In the genomic region with DNA sequence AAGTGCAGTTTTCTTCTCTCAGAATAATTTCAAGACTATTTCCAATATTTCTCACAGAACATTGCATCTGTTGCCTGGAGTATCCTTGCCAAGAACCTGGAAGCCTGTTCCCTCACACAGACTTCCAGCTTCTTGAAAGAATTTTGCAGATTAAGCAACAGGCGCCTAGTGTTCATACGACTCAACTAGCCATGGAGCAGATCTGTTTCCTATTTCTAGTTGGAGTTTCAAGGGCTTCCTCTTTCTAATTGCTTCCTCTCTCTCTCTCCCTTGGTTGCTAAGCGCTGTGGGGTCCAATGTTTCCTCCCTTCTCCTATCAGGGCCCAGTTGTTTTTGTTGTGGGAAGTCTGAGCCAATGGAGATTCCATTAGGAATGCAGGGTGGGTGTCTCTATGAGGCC, we compare ENCODE assay signal across 10 mouse cellular contexts. TPM values are rescaled to one million over a fixed set of nuclear protein-coding genes. Genes with fewer than 3 reads are reported as not detected.
DNase-seq lines count a peak whose midpoint lies in the region; ATAC-seq and TF ChIP-seq lines count a peak whose summit lies in the region.
"Had no signal": no experiment of that assay in that cellular context is flagged by ENCODE, and none has a peak within 500 bp of the region (broad histone marks: within the 10 kb centered on the region; RNA-seq: fewer than 3 reads in every experiment).

No protein-coding gene starts in this region.

- WGBS in heart, embryonic 12.5 days = 54% methylated on average over 3 of the region's 3 CpGs
- WGBS in liver, adult 2 months = 64% methylated on average over 3 of the region's 3 CpGs
- WGBS in embryonic facial prominence, embryonic 10.5 days = 47% methylated on average over 3 of the region's 3 CpGs
- 76% methylated on average over 3 of the region's 3 CpGs for WGBS in hindbrain, embryonic 13.5 days

- H3K79me2 ChIP-seq in liver, adult 2 months (ENCODE audit: control insufficient read depth, insufficient read depth, low read length) = no peaks in the 10 kb centered on the region

- H3K4me2 ChIP-seq in heart, embryonic 12.5 days = no peak overlapping the region
- no peak overlapping the region for H3K4me2 ChIP-seq in hindbrain, embryonic 13.5 days
- H3K4me2 ChIP-seq: midbrain, embryonic 13.5 days had no signal

- no peak for TF ChIP-seq CTCF in liver, adult 2 months (IDR thresholded peaks at IDR 0.05; ENCODE audit: low read depth, low read length)

- no peak for ATAC-seq in heart, embryonic 12.5 days (ENCODE audit: insufficient number of reproducible peaks, low FRiP score)
- no peak for ATAC-seq in hindbrain, embryonic 13.5 days (ENCODE audit: low FRiP score)
- ATAC-seq in cerebellum, adult (ENCODE audit: insufficient number of reproducible peaks, low FRiP score, low TSS enrichment) = no peak
- ATAC-seq: midbrain, embryonic 13.5 days had no signal

- H3K4me1 ChIP-seq in heart, embryonic 12.5 days (replicated peaks) = no peaks in the 10 kb centered on the region
- no peaks in the 10 kb centered on the region for H3K4me1 ChIP-seq in liver, adult 2 months (ENCODE audit: control insufficient read depth, insufficient read depth, low read length)
- H3K4me1 ChIP-seq in embryonic facial prominence, embryonic 10.5 days = peaks cover 20% of the 10 kb centered on the region
- H3K4me1 ChIP-seq in hindbrain, embryonic 13.5 days (replicated peaks) = peaks cover 10% of the 10 kb centered on the region; the same call in 1 of the 2 replicates
- H3K4me1 ChIP-seq: midbrain, embryonic 13.5 days had no signal

- DNase-seq in heart, adult 11 months = peak; percentile 95
- DNase-seq in liver, adult 2 months (ENCODE audit: extremely low read depth, low read depth, low spot score) = peak; percentile 45
- no peak for DNase-seq in liver
- DNase-seq in embryonic facial prominence, embryonic 10.5 days (ENCODE audit: low spot score) = peak; percentile 30
- DNase-seq in lung, postnatal 36 days = peak; percentile 33
- DNase-seq: adrenal gland, adult 2 months had no signal

- no peaks in the 10 kb centered on the region for H3K27me3 ChIP-seq in heart, embryonic 12.5 days (replicated peaks)
- H3K27me3 ChIP-seq in liver, adult 2 months (ENCODE audit: control insufficient read depth, insufficient read depth, low read length) = no peaks in the 10 kb centered on the region
- H3K27me3 ChIP-seq in embryonic facial prominence, embryonic 10.5 days (replicated peaks; ENCODE audit: low read depth, poor library complexity, severe bottlenecking) = no peaks in the 10 kb centered on the region
- H3K27me3 ChIP-seq in hindbrain, embryonic 13.5 days = 0 out of 2 replicates have a peak, but pooled peaks cover 4% of the 10 kb centered on the region
- H3K27me3 ChIP-seq: midbrain, embryonic 13.5 days had no signal

- no peak for TF ChIP-seq POLR2A in liver, adult 2 months (IDR thresholded peaks at IDR 0.05; ENCODE audit: extremely low read depth, insufficient read depth, low read length)

- H3K4me3 ChIP-seq in heart, embryonic 12.5 days = no peak overlapping the region
- no peak overlapping the region for H3K4me3 ChIP-seq in liver, adult 2 months (ENCODE audit: insufficient read depth, low read depth, low read length)
- H3K4me3 ChIP-seq in embryonic facial prominence, embryonic 10.5 days = no peak overlapping the region
- H3K4me3 ChIP-seq in hindbrain, embryonic 13.5 days = no peak overlapping the region
- H3K4me3 ChIP-seq: midbrain, embryonic 13.5 days had no signal

- no peak overlapping the region for H3K27ac ChIP-seq in heart, embryonic 12.5 days (ENCODE audit: poor library complexity, severe bottlenecking)
- H3K27ac ChIP-seq in liver, adult 2 months (replicated peaks; ENCODE audit: insufficient read depth, low read depth, low read length) = no peak overlapping the region
- H3K27ac ChIP-seq in embryonic facial prominence, embryonic 10.5 days (replicated peaks) = no peak overlapping the region
- H3K27ac ChIP-seq in hindbrain, embryonic 13.5 days = no peak overlapping the region
- H3K27ac ChIP-seq: midbrain, embryonic 13.5 days had no signal

- H3K9ac ChIP-seq in heart, embryonic 12.5 days = no peak overlapping the region
- no peak overlapping the region for H3K9ac ChIP-seq in liver, adult 2 months (ENCODE audit: low read depth, low read length)
- no peak overlapping the region for H3K9ac ChIP-seq in hindbrain, embryonic 13.5 days
- H3K9ac ChIP-seq: midbrain, embryonic 13.5 days had no signal

- H3K9me3 ChIP-seq in heart, embryonic 12.5 days (replicated peaks) = no peaks in the 10 kb centered on the region
- no peaks in the 10 kb centered on the region for H3K9me3 ChIP-seq in embryonic facial prominence, embryonic 10.5 days
- no peaks in the 10 kb centered on the region for H3K9me3 ChIP-seq in hindbrain, embryonic 13.5 days
- H3K9me3 ChIP-seq: midbrain, embryonic 13.5 days had no signal

- H3K36me3 ChIP-seq in heart, embryonic 12.5 days = no peaks in the 10 kb centered on the region
- no peaks in the 10 kb centered on the region for H3K36me3 ChIP-seq in liver, adult 2 months (ENCODE audit: control insufficient read depth, insufficient read depth, low read length)
- H3K36me3 ChIP-seq in embryonic facial prominence, embryonic 10.5 days (replicated peaks) = no peaks in the 10 kb centered on the region
- no peaks in the 10 kb centered on the region for H3K36me3 ChIP-seq in hindbrain, embryonic 13.5 days
- H3K36me3 ChIP-seq: midbrain, embryonic 13.5 days had no signal

RNA-seq across cellular contexts. Expression of a gene that starts 7.7 kb away (rescaled TPM):
- 11.7 and 12.1 TPM in 2 replicates for polyA plus RNA-seq in heart, embryonic 12.5 days (2016; fragmentation: Nextera tagmentation; extraction: Ambion mirVana)
- 5.2 and 6.7 TPM in 2 replicates for total RNA-seq in liver, adult 2 months (2014; rRNA removed)
- polyA plus RNA-seq in liver, adult 2 months (2012; rRNA removed) = 1.4 and 1.8 TPM in 2 replicates
- polyA plus RNA-seq in embryonic facial prominence, embryonic 10.5 days (2016; fragmentation: Nextera tagmentation; extraction: Ambion mirVana) = 8.0 and 8.3 TPM in 2 replicates
- 2.3 and 2.4 TPM in 2 replicates for polyA plus RNA-seq in hindbrain, embryonic 13.5 days (2015; fragmentation: Nextera tagmentation; extraction: Ambion mirVana)
